Mouse (Mus musculus): ENCODE data around the gene Lrmda. TPM values are rescaled to one million over a fixed set of nuclear protein-coding genes. Genes with fewer than 3 reads are reported as not detected.

Gene Lrmda
- total and polyA plus RNA-seq, 3 experiments, result 5.1 to 5.9 TPM; not detected in 1

DNA sequence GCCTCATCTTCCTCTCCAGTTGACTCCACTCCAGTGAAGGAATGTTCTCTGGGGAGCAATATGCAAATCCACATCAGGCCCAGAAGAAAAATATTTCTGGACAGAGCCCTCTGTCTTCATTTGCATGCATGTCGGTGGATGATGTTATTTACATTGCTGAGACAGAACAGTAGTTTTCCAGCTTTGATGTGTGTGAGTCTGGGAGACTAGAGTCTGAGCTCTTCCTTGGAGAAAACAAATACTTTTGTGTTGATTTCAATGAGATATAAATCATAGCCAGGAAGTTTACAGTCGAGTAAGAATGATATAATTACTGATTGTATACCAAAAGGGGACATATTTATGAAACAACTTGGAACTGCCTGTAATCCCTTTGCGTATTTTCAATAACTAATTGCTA, 415.9 kb downstream of the Lrmda start:
- H3K27me3 ChIP-seq (ENCODE audit: control insufficient read depth in 1 of 2, insufficient read depth in 2 of 2, low read length in 2 of 2), result no peaks in the 10 kb centered on the region
- no peak for TF ChIP-seq MAZ (IDR thresholded peaks at IDR 0.05; ENCODE audit: low read depth, low read length)
- TF ChIP-seq CHD1 (IDR thresholded peaks at IDR 0.05; ENCODE audit: low read depth, low read length), result no peak
- TF ChIP-seq POLR2AphosphoS2 (IDR thresholded peaks at IDR 0.05; ENCODE audit: low read length), result no peak
- TF ChIP-seq ELF1 (IDR thresholded peaks at IDR 0.05; ENCODE audit: low read depth, low read length), result no peak
- TF ChIP-seq KAT2A (conservative IDR thresholded peaks at IDR 0.05; ENCODE audit: low read depth, low read length), result no peak
- no peak for TF ChIP-seq MYB (IDR thresholded peaks at IDR 0.05; ENCODE audit: low read depth, low read length)
- TF ChIP-seq EP300 (IDR thresholded peaks at IDR 0.05; ENCODE audit: low read depth in 1 of 2, low read length in 2 of 2), result no peak
- H3K4me3 ChIP-seq (ENCODE audit: control insufficient read depth in 1 of 2, insufficient read depth in 1 of 2, low read depth in 2 of 2, low read length in 2 of 2), result no peak overlapping the region
- H3K4me1 ChIP-seq (ENCODE audit: control insufficient read depth in 1 of 2, insufficient read depth in 2 of 2, low read length in 2 of 2), result no peaks in the 10 kb centered on the region
- no peaks in the 10 kb centered on the region for H3K79me2 ChIP-seq (ENCODE audit: control insufficient read depth, insufficient read depth, low read length, poor library complexity)
- no peak overlapping the region for H3K9ac ChIP-seq (ENCODE audit: control insufficient read depth, low read depth, low read length, poor library complexity, severe bottlenecking)
- no peak for DNase-seq (ENCODE audit: low read depth, low spot score)
- H3K36me3 ChIP-seq (ENCODE audit: control insufficient read depth in 1 of 2, insufficient read depth in 2 of 2, low read length in 2 of 2), result no peaks in the 10 kb centered on the region; a peak in 2 of 4 replicates
- H3K27ac ChIP-seq (ENCODE audit: control insufficient read depth, low read depth, low read length), result no peak overlapping the region
- H3K9me3 ChIP-seq (replicated peaks; ENCODE audit: insufficient read depth, low read length), result no peaks in the 10 kb centered on the region

DNA sequence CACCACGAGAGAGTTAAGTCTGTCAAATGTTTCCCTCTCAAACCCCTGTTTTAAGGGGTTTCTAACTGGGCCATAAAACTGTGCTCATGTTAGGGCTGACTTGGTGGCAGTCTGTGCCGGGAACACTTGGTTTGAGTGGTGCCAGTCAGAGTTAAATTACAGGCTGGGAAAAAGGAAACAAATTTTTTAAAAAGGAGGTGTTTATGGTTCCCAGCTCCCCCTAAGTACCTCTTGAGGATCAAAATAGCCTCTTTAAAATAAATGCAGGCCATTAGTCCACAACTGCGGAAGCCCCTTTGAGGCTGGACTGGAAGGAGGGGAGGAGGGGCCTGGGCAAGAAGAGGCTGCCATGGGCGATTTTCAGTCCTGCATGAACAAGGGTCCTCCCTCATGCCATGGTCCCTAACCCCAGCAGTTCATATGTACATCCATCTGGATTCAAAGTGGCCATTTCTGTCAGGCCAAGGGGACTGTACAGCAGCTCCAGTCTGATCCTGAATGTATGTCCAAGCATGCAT, 416.4 kb downstream of the Lrmda start:
- no peak for DNase-seq (ENCODE audit: low read depth, low spot score)
- no peak overlapping the region for H3K27ac ChIP-seq (ENCODE audit: control insufficient read depth, low read depth, low read length)

DNA sequence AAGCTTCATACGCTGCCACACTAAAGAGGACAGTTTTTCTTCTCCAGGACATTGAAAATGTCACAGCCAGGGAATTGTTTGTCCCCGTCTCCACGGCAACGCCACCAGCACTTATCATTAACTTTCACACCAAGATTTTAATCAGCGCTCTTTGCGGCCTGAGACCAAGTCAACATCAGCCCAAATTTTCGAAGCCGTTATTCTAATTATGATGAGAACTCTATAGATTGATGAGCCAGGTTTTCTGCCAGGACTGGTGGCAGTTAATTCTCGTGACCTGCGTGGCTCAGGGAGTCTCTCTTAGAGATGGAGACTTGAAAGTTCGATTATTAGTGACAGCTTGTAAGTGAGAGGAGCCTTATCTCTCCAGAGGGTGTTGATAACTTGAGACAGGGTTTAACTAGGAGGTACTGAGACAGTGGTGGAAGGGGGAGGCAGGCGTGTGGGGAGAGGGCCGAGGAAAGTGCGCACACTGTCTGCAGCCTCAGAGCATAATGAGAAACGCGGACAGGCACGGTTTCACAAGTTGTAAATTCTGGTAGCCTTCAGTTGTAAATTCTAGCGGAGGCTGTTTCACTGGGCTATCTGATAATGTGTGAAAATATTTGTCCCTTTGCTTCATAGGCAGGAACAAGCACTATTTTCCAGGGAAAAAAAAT, 421.0 kb downstream of the Lrmda start:
- H3K27ac ChIP-seq (ENCODE audit: control insufficient read depth, low read depth, low read length), result no peak overlapping the region
- no peak overlapping the region for H3K9ac ChIP-seq (ENCODE audit: control insufficient read depth, low read depth, low read length, poor library complexity, severe bottlenecking)
- H3K4me3 ChIP-seq (ENCODE audit: control insufficient read depth in 1 of 2, insufficient read depth in 1 of 2, low read depth in 2 of 2, low read length in 2 of 2), result no peak overlapping the region
- H3K9me3 ChIP-seq (replicated peaks; ENCODE audit: insufficient read depth, low read length), result no peaks in the 10 kb centered on the region
- H3K79me2 ChIP-seq (ENCODE audit: control insufficient read depth, insufficient read depth, low read length, poor library complexity), result no peaks in the 10 kb centered on the region
- no peaks in the 10 kb centered on the region for H3K4me1 ChIP-seq (ENCODE audit: control insufficient read depth in 1 of 2, insufficient read depth in 2 of 2, low read length in 2 of 2)
- H3K27me3 ChIP-seq (ENCODE audit: control insufficient read depth in 1 of 2, insufficient read depth in 2 of 2, low read length in 2 of 2), result no peaks in the 10 kb centered on the region
- DNase-seq (ENCODE audit: low read depth, low spot score), result no peak
- TF ChIP-seq MEF2A (IDR thresholded peaks at IDR 0.05; ENCODE audit: extremely low read depth, insufficient replicate concordance, low read depth, low read length, poor library complexity, severe bottlenecking) (no peak), SIN3A (IDR thresholded peaks at IDR 0.05; ENCODE audit: low read length) (no peak), POLR2AphosphoS2 (IDR thresholded peaks at IDR 0.05; ENCODE audit: low read length) (no peak), SMC3 (IDR thresholded peaks at IDR 0.05; ENCODE audit: low read depth, low read length) (no peak), USF2 (IDR thresholded peaks at IDR 0.05; ENCODE audit: borderline replicate concordance in 1 of 2, insufficient read depth in 1 of 2, low read depth in 1 of 2, low read length in 2 of 2) (no peak), GABPA (IDR thresholded peaks at IDR 0.05; ENCODE audit: low read depth, low read length) (no peak), MAZ (IDR thresholded peaks at IDR 0.05; ENCODE audit: low read depth, low read length) (no peak), KAT2A (conservative IDR thresholded peaks at IDR 0.05; ENCODE audit: low read depth, low read length) (no peak), CHD1 (IDR thresholded peaks at IDR 0.05; ENCODE audit: low read depth, low read length) (no peak), HCFC1 (IDR thresholded peaks at IDR 0.05; ENCODE audit: low read depth, low read length) (no peak), ELF1 (IDR thresholded peaks at IDR 0.05; ENCODE audit: low read depth, low read length) (no peak), ZNF384 (IDR thresholded peaks at IDR 0.05; ENCODE audit: low read depth, low read length) (no peak), RAD21 (IDR thresholded peaks at IDR 0.05; ENCODE audit: low read depth, low read length) (no peak), CTCF (IDR thresholded peaks at IDR 0.05 in 2 of 3, conservative IDR thresholded peaks at IDR 0.05 in 1 of 3; ENCODE audit: control insufficient read depth in 1 of 3, insufficient read depth in 1 of 3, low read depth in 2 of 3, low read length in 3 of 3, poor library complexity in 1 of 3, severe bottlenecking in 1 of 3) (no peak)
- no peaks in the 10 kb centered on the region; a peak in 2 of 4 replicates for H3K36me3 ChIP-seq (ENCODE audit: control insufficient read depth in 1 of 2, insufficient read depth in 2 of 2, low read length in 2 of 2)

More for the DNA sequence above, 416.4 kb downstream of the Lrmda start:
- H3K4me1 ChIP-seq (ENCODE audit: control insufficient read depth in 1 of 2, insufficient read depth in 2 of 2, low read length in 2 of 2), result no peaks in the 10 kb centered on the region
- no peak overlapping the region for H3K9ac ChIP-seq (ENCODE audit: control insufficient read depth, low read depth, low read length, poor library complexity, severe bottlenecking)
- H3K9me3 ChIP-seq (replicated peaks; ENCODE audit: insufficient read depth, low read length), result no peaks in the 10 kb centered on the region
- TF ChIP-seq SMC3 (IDR thresholded peaks at IDR 0.05; ENCODE audit: low read depth, low read length), result no peak
- TF ChIP-seq NELFE (IDR thresholded peaks at IDR 0.05; ENCODE audit: low read depth, low read length), result no peak
- TF ChIP-seq KAT2A (conservative IDR thresholded peaks at IDR 0.05; ENCODE audit: low read depth, low read length), result no peak
- no peak for TF ChIP-seq MAX (IDR thresholded peaks at IDR 0.05; ENCODE audit: low read length)
- no peak for TF ChIP-seq ZMIZ1 (IDR thresholded peaks at IDR 0.05; ENCODE audit: low read depth, low read length)
- no peak for TF ChIP-seq GATA1 (IDR thresholded peaks at IDR 0.05; ENCODE audit: low read depth, low read length)
- no peak for TF ChIP-seq POLR2AphosphoS2 (IDR thresholded peaks at IDR 0.05; ENCODE audit: low read length)
- no peak for TF ChIP-seq USF1 (IDR thresholded peaks at IDR 0.05; ENCODE audit: low read depth, low read length)
- H3K36me3 ChIP-seq (ENCODE audit: control insufficient read depth in 1 of 2, insufficient read depth in 2 of 2, low read length in 2 of 2), result no peaks in the 10 kb centered on the region; a peak in 2 of 4 replicates
- H3K27me3 ChIP-seq (ENCODE audit: control insufficient read depth in 1 of 2, insufficient read depth in 2 of 2, low read length in 2 of 2), result no peaks in the 10 kb centered on the region
- no peaks in the 10 kb centered on the region for H3K79me2 ChIP-seq (ENCODE audit: control insufficient read depth, insufficient read depth, low read length, poor library complexity)
- no peak overlapping the region for H3K4me3 ChIP-seq (ENCODE audit: control insufficient read depth in 1 of 2, insufficient read depth in 1 of 2, low read depth in 2 of 2, low read length in 2 of 2)
